Mouse (Mus musculus) G1E (cell line): ENCODE data around the gene Psmb6. TPM values are rescaled to one million over a fixed set of nuclear protein-coding genes. Genes with fewer than 3 reads are reported as not detected.

Source experiments
- ATAC-seq: 2 replicates; pipeline ENCODE4 v1.8.0; 2016; ENCODE audit warnings: mild to moderate bottlenecking; ENCODE audit not compliant: insufficient number of reproducible peaks, poor library complexity, low FRiP score, severe bottlenecking; ENCODE audit errors: extremely low read depth
- DNase-seq: peaks from one replicate; pipeline ENCODE4 v3.0.0; 2012; ENCODE audit warnings: low spot score
- H3K27me3 ChIP-seq: 2 replicates; pipeline ENCODE4 v1.6.1; 2012; ENCODE audit warnings: mild to moderate bottlenecking, low read length, inconsistent platforms; ENCODE audit not compliant: insufficient read depth
- H3K36me3 ChIP-seq: replicated peaks from 2 replicates; pipeline ENCODE3; 2012; ENCODE audit warnings: mild to moderate bottlenecking, inconsistent platforms
- H3K4me1 ChIP-seq: 2 replicates; pipeline ENCODE4 v1.6.1; 2012; ENCODE audit warnings: low read depth, low read length, inconsistent platforms, mixed read lengths; ENCODE audit not compliant: insufficient read depth
- H3K4me3 ChIP-seq: 2 replicates; pipeline ENCODE4 v1.5.1; 2012; ENCODE audit warnings: low read depth, mild to moderate bottlenecking, inconsistent platforms, low read length, moderate library complexity, mixed read lengths
- H3K9me3 ChIP-seq: replicated peaks from 2 replicates; pipeline ENCODE4 v1.6.1; 2012; ENCODE audit warnings: inconsistent platforms
- CTCF ChIP-seq: IDR thresholded peaks from 2 replicates; pipeline ENCODE4 v1.5.1; 2012; ENCODE audit warnings: low read depth, low read length, inconsistent platforms, mixed read lengths
- GATA1 ChIP-seq: IDR thresholded peaks from 2 replicates; pipeline ENCODE4 v1.6.1; 2012; ENCODE audit warnings: borderline replicate concordance, low read length, inconsistent platforms, mixed read lengths
- GATA2 ChIP-seq: IDR thresholded peaks from 2 replicates; pipeline ENCODE4 v1.6.1; 2012; ENCODE audit warnings: low read depth, low read length, inconsistent platforms, borderline replicate concordance
- POLR2AphosphoS5 ChIP-seq: IDR thresholded peaks from 2 replicates; pipeline ENCODE4 v1.6.1; 2012; ENCODE audit warnings: low read depth, low read length, inconsistent platforms; ENCODE audit not compliant: insufficient replicate concordance
- TAL1 ChIP-seq: conservative IDR thresholded peaks from 2 replicates; pipeline ENCODE4 v1.6.1; 2012; ENCODE audit warnings: low read depth, low read length, inconsistent platforms, mixed read lengths
- polyA plus RNA-seq: library from polyadenylated mRNA; stranded (reverse); fragments of >175 nt; gene quantifications from 2 replicates; pipeline ENCODE4 v1.2.3, GENCODE M21; 2012
- total RNA-seq, 2 experiments: library from RNA; stranded (forward) in 1 of 2; stranded (reverse) in 1 of 2; fragments of 200-1000 nt in 1 of 2; fragments of >200 nt in 1 of 2; fragmentation: Nextera tagmentation in 1 of 2; gene quantifications; 2 replicates each; pipeline ENCODE4 v1.2.3; 2014 to 2017

The Psmb6 gene
- total and polyA plus RNA-seq, 3 experiments = 116 to 212 (median 181) TPM

- no peaks in the 10 kb centered on the region for H3K36me3 ChIP-seq
- TF ChIP-seq GATA1 (no peak), GATA2 (no peak), TAL1 (no peak), POLR2AphosphoS5 (no peak), CTCF (no peak)
- no peak overlapping the region for H3K4me3 ChIP-seq
- no peaks in the 10 kb centered on the region for H3K9me3 ChIP-seq
- DNase-seq = no peak
- H3K4me1 ChIP-seq = no peaks in the 10 kb centered on the region
- no peak for ATAC-seq
- peaks cover 46% of the 10 kb centered on the region for H3K27me3 ChIP-seq
Observed at GRCm38 (mm10) chr11:70511825-70512224, 13.3 kb upstream of the Psmb6 start.

- ATAC-seq (no peak), DNase-seq (no peak)
- no peaks in the 10 kb centered on the region for H3K4me1 ChIP-seq
- no peak overlapping the region for H3K4me3 ChIP-seq
- H3K36me3 ChIP-seq = no peaks in the 10 kb centered on the region
- TF ChIP-seq TAL1 (no peak), POLR2AphosphoS5 (no peak), GATA1 (no peak), CTCF (no peak), GATA2 (no peak)
- peaks cover 43% of the 10 kb centered on the region for H3K27me3 ChIP-seq
- no peaks in the 10 kb centered on the region for H3K9me3 ChIP-seq
Observed at GRCm38 (mm10) chr11:70512709-70513342, 12.3 kb upstream of the Psmb6 start.

- Histone ChIP-seq H3K4me1 (no peaks in the 10 kb centered on the region), H3K36me3 (no peaks in the 10 kb centered on the region), H3K27me3 (peaks cover 39% of the 10 kb centered on the region), H3K4me3 (no peak overlapping the region), H3K9me3 (no peaks in the 10 kb centered on the region)
- ATAC-seq = no peak
- DNase-seq = no peak
- TF ChIP-seq TAL1 = no peak
- TF ChIP-seq CTCF = no peak
- no peak for TF ChIP-seq GATA1
- TF ChIP-seq POLR2AphosphoS5 = no peak
Observed at GRCm38 (mm10) chr11:70513520-70513919, 11.6 kb upstream of the Psmb6 start.

- Histone ChIP-seq H3K36me3 (no peaks in the 10 kb centered on the region), H3K27me3 (peaks cover 35% of the 10 kb centered on the region), H3K4me3 (no peak within 1 kb of the TSS), H3K4me1 (peaks cover 4% of the 10 kb centered on the region; the same call in 1 of the 2 replicates), H3K9me3 (no peaks in the 10 kb centered on the region)
- ATAC-seq = no peak
- DNase-seq = no peak
- TF ChIP-seq CTCF (no peak), TAL1 (no peak), GATA2 (no peak)
Observed at GRCm38 (mm10) chr11:70514288-70514687, 10.9 kb upstream of the Psmb6 start, which contains the start of gene Vmo1. TSS of gene Vmo1 (minus strand) at chr11:70514616.

- H3K27me3 ChIP-seq = peaks cover 30% of the 10 kb centered on the region
- no peak for ATAC-seq
- DNase-seq = no peak
- H3K36me3 ChIP-seq = no peaks in the 10 kb centered on the region
- H3K9me3 ChIP-seq = no peaks in the 10 kb centered on the region
- H3K4me1 ChIP-seq = peaks cover 4% of the 10 kb centered on the region; the same call in 1 of the 2 replicates
- H3K4me3 ChIP-seq = no peak overlapping the region
- TF ChIP-seq POLR2AphosphoS5 (no peak), CTCF (peak; percentile 39; the same call in 1 of the 2 replicates), GATA1 (no peak)
Observed at GRCm38 (mm10) chr11:70516352-70516751, 8.8 kb upstream of the Psmb6 start.

- Histone ChIP-seq H3K4me1 (peaks cover 4% of the 10 kb centered on the region; the same call in 1 of the 2 replicates), H3K27me3 (peaks cover 22% of the 10 kb centered on the region), H3K4me3 (no peak overlapping the region), H3K9me3 (no peaks in the 10 kb centered on the region), H3K36me3 (no peaks in the 10 kb centered on the region)
- ATAC-seq (no peak), DNase-seq (no peak)
- no peak for TF ChIP-seq GATA1
- TF ChIP-seq TAL1 = no peak
- no peak for TF ChIP-seq CTCF
- TF ChIP-seq POLR2AphosphoS5 = no peak
- no peak for TF ChIP-seq GATA2
Observed at GRCm38 (mm10) chr11:70518436-70518835, 6.7 kb upstream of the Psmb6 start.

- no peaks in the 10 kb centered on the region for H3K9me3 ChIP-seq
- ATAC-seq = no peak
- H3K36me3 ChIP-seq = no peaks in the 10 kb centered on the region
- H3K4me3 ChIP-seq = no peak within 1 kb of the TSS
- peaks cover 4% of the 10 kb centered on the region; the same call in 1 of the 2 replicates for H3K4me1 ChIP-seq
- no peak for DNase-seq
- TF ChIP-seq GATA1 (no peak), POLR2AphosphoS5 (no peak), TAL1 (no peak), CTCF (no peak), GATA2 (no peak)
- peaks cover 17% of the 10 kb centered on the region for H3K27me3 ChIP-seq
Observed at GRCm38 (mm10) chr11:70518923-70519322, 6.2 kb upstream of the Psmb6 start, which contains the start of gene Gltpd2. TSS of gene Gltpd2 (plus strand) at chr11:70519196.
